ENCODE assay signal across 8 mouse cellular contexts in the genomic region with DNA sequence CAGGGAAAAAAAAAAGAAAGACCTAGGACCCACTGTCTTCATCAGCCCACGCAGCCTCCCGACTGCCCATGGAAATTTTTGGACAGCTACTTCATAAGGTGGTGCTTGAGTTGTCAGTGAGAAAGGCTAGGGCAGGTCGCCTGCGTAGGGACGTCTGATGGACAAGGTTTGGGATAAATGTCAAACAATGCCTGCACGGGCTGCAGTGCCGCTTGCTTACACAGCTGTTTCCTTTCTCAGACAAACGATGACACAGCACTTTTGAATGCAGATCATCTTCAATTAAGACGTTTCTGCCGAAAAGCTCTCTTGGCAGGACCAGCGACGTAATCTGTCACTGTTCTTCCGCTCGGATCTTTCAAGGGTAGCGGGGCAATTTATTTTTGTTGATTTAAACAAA.
A peak's percentile ranks its signal among the peaks of the same experiment; 100 is the strongest.
DNase-seq lines count a peak whose midpoint lies in the region; ATAC-seq and TF ChIP-seq lines count a peak whose summit lies in the region.

No protein-coding gene starts in this region.

- peaks cover 42% of the 10 kb centered on the region for H3K4me1 ChIP-seq in forebrain, embryonic 15.5 days
- peaks cover 18% of the 10 kb centered on the region for H3K4me1 ChIP-seq in intestine, embryonic 16.5 days (ENCODE audit: control insufficient read depth, insufficient read depth, low read length)
- H3K4me1 ChIP-seq in lung, postnatal 0 days (ENCODE audit: insufficient read depth, low read depth, low read length), result peaks cover 3% of the 10 kb centered on the region; the same call in 1 of the 2 replicates

- 9% methylated on average over 15 of the region's 15 CpGs for WGBS in forebrain, embryonic 15.5 days
- WGBS in intestine, embryonic 16.5 days, result 10% methylated on average over 15 of the region's 15 CpGs
- 4% methylated on average over 15 of the region's 15 CpGs for WGBS in lung, postnatal 0 days

- no peak for TF ChIP-seq CTCF in lung, postnatal 0 days (IDR thresholded peaks at IDR 0.05)

- peak; percentile 28; the same call in 1 of the 2 replicates for TF ChIP-seq EP300 in lung, postnatal 0 days (IDR thresholded peaks at IDR 0.05)

- peak overlapping the region; percentile 53 for H3K27ac ChIP-seq in forebrain, embryonic 15.5 days (replicated peaks)
- H3K27ac ChIP-seq in intestine, embryonic 16.5 days (ENCODE audit: low read length), result no peak overlapping the region
- no peak overlapping the region for H3K27ac ChIP-seq in lung, postnatal 0 days (ENCODE audit: low read length)

- H3K27me3 ChIP-seq in forebrain, embryonic 15.5 days, result no peaks in the 10 kb centered on the region
- no peaks in the 10 kb centered on the region for H3K27me3 ChIP-seq in intestine, embryonic 16.5 days (replicated peaks; ENCODE audit: control insufficient read depth, insufficient read depth, low read length)
- H3K27me3 ChIP-seq in lung, postnatal 0 days (replicated peaks; ENCODE audit: insufficient read depth, low read length), result no peaks in the 10 kb centered on the region

- H3K9me3 ChIP-seq in forebrain, embryonic 15.5 days, result no peaks in the 10 kb centered on the region
- no peaks in the 10 kb centered on the region for H3K9me3 ChIP-seq in intestine, embryonic 16.5 days (ENCODE audit: control insufficient read depth, low read length)
- H3K9me3 ChIP-seq in lung, postnatal 0 days (ENCODE audit: low read length), result no peaks in the 10 kb centered on the region

- no peak; the same call in 1 of the 2 replicates for ATAC-seq in forebrain, embryonic 15.5 days (replicated peaks)
- ATAC-seq in intestine, embryonic 16.5 days, result no peak
- peak; percentile 76 for ATAC-seq in lung, postnatal 0 days

- no peaks in the 10 kb centered on the region for H3K36me3 ChIP-seq in forebrain, embryonic 15.5 days
- no peaks in the 10 kb centered on the region for H3K36me3 ChIP-seq in intestine, embryonic 16.5 days (ENCODE audit: control insufficient read depth, insufficient read depth, low read length)
- no peaks in the 10 kb centered on the region for H3K36me3 ChIP-seq in lung, postnatal 0 days (ENCODE audit: insufficient read depth, low read length)

- H3K4me3 ChIP-seq in forebrain, embryonic 15.5 days, result no peak overlapping the region
- no peak overlapping the region; the same call in 1 of the 2 replicates for H3K4me3 ChIP-seq in intestine, embryonic 16.5 days (ENCODE audit: low read length)
- H3K4me3 ChIP-seq in lung, postnatal 0 days (ENCODE audit: low read depth, low read length), result no peak overlapping the region

- H3K9ac ChIP-seq in forebrain, embryonic 15.5 days (replicated peaks), result no peak overlapping the region
- H3K9ac ChIP-seq in intestine, embryonic 16.5 days (ENCODE audit: low read depth, low read length), result no peak overlapping the region
- H3K9ac ChIP-seq in lung, postnatal 0 days (replicated peaks; ENCODE audit: low read depth), result no peak overlapping the region

- DNase-seq in 3T3-L1 (ENCODE audit: low read depth, low spot score) (peak; percentile 42), NIH3T3 (ENCODE audit: low read depth) (peak; percentile 49)
- DNase-seq in lung, postnatal 0 days (ENCODE audit: low spot score), result peak; percentile 75
- DNase-seq in retina, postnatal 1 day, result peak; percentile 91
- no peak for DNase-seq in frontal cortex, postnatal 36 days (ENCODE audit: low spot score in 2 of 2)
- no peak for DNase-seq in right cerebral cortex, postnatal 36 days (ENCODE audit: low spot score in 2 of 2)

- peak overlapping the region; percentile 19 for H3K4me2 ChIP-seq in forebrain, embryonic 15.5 days (replicated peaks)
- peak overlapping the region; percentile 34 for H3K4me2 ChIP-seq in intestine, embryonic 16.5 days (ENCODE audit: low read depth, low read length)
- H3K4me2 ChIP-seq in lung, postnatal 0 days (replicated peaks; ENCODE audit: low read depth, low read length), result peak overlapping the region; percentile 42

Comparison
In these comparisons a context has a peak if more than half of its experiments do, and no peak if none do; other contexts are left out.
1. DNase-seq: peak in 3T3-L1 (single experiment), NIH3T3 (single experiment), lung, postnatal 0 days (single experiment) and retina, postnatal 1 day (single experiment); none in frontal cortex, postnatal 36 days (0 of 2) and right cerebral cortex, postnatal 36 days (0 of 2).
2. Peak in every context shown above with its lines, with median percentiles within 50 percentile points of each other: H3K4me2 ChIP-seq.